Mouse (Mus musculus) testis, postnatal 10 days (tissue): ENCODE data around the gene Iqce.

ENCODE experiments used
- DNase-seq: peaks from one replicate; pipeline ENCODE4 v3.0.0; 2021; ENCODE audit warnings: low spot score

Gene Iqce

DNA sequence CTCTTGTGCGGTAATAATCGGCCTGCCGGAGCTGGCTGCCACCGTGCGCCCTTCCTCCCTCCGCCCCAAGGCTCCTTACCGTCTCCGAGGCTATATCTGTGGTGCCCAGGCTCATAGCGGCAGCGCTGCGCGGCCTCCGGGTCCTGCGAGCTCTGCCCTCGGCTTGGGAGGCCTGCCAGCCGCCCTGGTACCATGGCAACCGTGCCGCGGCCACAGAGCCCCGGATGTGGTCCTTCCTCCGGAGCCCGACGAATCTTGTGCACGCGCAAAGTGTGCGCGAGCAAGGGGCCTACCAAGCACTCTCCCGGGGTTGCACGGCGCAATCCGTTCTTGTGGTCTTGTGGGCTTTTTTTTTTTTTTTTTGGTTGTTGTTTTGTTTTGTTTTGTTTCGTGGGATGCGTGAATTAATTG is at the start of gene Iqce:
Gene Iqce (minus strand): TSS at position 276 of the 411 bp plus-strand sequence.
- peak; percentile 98 for DNase-seq

DNA sequence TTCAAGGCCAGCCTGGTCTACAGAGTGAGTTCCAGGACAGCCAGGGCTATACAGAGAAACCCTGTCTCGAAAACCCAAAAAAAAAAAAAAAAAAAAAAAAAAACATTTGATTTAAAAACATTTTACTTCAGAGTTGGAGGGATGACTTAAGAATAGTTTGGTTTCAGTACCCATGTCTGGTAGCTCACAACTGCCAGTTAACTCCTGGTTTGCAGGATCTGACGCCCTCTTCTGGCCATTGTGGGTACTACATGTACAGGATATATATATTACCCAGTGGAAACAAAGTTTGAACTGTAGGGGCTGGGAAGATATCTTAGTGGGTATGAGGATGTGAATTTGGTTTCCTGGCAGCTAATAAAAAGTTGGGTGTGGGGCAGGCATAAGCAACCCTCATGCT is 48.7 kb upstream of the Iqce start:
- peak; percentile 80 for DNase-seq

DNA sequence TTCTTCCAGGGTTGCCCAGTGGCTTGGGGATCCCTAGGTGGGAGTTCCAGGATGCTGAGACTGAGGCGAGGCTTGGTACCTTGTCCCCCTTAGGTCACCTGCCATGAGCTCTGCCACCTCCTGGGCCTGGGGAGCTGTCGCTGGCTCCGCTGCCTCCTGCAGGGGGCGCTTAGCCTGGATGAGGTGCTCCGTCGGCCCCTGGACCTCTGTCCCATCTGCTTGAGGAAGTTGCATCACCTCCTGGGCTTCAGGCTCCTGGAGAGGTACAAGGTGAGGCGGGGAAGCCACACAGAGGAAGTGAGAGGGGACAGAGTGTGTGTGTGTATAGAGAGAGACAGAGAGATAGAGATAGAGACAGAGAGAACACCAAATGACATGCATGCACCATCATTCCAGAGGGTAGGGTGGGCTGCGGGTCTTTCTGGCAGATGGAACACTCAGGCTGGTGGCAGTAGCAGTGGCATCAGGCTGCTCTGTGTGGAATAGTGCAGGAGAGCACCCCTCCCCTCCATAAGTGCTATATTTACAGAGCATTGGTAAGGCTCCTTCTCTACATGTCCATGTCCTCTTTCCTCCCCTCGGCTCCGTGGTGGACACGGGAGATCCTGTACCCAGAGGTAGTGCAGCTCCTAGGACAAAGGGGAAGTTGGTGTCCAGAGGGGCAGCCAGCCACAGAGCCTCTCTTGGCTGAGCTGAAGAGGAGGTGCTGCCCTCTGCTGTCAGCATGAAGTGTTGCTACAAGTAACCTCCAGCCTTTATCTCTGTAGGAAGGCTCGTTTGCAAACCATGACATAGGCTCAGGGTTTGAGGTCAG is 47.1 kb upstream of the Iqce start:
- peak; percentile 84 for DNase-seq

DNA sequence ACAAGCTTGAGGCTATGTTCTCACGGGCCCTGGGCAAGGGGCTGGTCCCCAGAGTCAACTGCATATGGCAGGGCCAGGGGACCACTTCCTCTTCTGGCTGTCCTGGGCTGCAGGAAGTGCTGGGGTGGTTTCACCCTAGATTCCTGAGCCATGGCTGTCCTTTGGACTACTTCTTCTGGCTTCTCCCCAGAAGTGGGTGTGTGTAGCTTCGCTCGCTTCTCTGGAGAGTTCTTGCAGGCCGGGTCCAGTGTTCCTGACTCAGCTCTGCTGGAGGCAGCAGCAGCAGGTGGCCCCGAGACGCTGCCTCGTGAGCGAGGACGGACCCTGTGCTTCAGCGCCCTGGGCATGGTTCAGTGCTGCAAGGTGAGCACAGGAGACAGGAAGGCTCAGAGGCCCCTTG is 46.2 kb upstream of the Iqce start:
- no peak for DNase-seq

DNA sequence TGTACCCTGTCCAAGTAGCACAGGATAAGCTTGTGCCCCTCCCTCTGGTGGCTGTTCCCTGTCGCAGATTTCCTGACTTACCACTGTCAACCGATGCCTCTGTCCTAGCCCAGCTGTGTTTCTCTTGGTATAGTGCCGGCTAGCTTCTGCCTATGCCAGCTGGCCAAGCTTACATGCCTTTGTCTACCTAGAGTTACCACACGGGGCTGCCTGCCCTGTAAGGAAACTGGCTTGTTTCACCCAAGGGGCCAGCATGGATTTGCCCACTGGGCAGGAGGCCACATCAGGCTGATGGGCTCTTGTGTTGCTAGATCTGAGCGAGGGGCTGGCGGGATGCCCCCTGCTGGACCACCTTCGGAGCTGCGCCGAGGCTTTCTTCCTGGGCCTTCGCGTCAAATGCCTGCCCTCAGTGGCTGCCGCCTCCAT is 41.5 kb upstream of the Iqce start:
- no peak for DNase-seq

DNA sequence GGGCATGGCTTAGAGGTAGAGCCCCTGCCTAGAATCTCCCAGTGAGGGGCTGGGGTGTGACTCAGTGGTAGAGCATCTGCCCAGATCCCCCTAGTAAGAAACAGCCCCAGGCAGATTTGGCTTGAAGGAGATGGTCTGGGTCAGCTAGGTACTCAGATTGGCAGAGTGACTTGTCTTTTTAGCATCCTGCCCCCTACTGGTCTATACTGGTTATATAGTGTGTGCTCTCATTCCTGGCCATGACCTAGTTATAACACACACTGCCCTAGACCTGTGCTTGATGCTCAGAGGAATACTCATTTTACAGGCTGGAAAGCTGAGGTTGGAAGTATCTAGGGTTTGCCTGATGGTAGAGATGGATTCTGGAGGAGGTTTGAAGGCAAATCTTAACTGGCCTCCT is 39.7 kb upstream of the Iqce start:
- DNase-seq = no peak

- no peak for DNase-seq
Observed at GRCm38 (mm10) chr5:140741040-140741439, 38.9 kb upstream of the Iqce start.

GRCm38 (mm10) chr5:140739813-140740212 is 37.6 kb upstream of the Iqce start:
- DNase-seq = no peak

DNA sequence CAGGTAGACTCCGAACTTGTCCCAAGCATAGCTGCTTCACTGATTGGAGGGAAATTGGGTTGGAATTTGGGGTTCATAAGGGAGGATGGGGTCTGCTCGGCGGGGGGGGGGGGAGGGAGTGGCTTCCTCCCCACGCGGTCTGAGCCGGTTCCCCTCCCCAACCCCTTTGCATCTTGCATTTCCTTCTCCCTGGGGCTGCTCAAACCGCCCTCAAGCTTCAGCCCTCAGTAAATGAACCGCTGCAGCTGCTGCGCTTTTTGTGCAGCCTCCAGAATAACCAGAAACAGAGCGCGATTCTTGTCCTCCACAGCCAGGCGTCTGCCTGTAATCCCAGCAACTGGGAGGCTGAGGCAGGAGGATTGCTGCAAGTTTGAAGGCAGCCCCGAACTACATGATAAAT is 34.0 kb upstream of the Iqce start:
- no peak for DNase-seq

DNA sequence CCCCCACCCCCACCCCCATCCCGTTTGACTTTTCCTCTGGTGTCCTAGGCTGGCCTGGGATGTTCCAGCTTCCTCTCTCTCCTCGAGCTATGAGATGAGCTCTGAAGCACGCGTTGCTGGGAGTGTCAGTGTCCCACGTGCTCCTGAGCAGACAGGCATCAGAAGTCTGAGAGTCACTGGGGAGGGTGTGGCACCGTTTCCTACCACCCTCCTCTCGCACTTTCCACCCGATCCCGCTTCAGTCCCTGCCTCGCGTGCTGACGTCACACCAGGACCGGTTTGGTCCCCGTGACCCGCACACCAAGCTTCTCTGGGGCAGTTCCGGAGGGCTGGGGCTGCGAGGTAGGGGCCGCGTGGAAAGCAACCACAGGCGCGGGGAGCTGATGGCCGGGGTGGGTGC is 33.1 kb upstream of the Iqce start:
- no peak for DNase-seq

GRCm38 (mm10) chr5:140733336-140733735 is 31.2 kb upstream of the Iqce start:
- no peak for DNase-seq

- DNase-seq = peak; percentile 69
Observed at GRCm38 (mm10) chr5:140732195-140732594, 30.0 kb upstream of the Iqce start.

- DNase-seq = no peak
Observed at GRCm38 (mm10) chr5:140731040-140731797, 29.0 kb upstream of the Iqce start.

DNA sequence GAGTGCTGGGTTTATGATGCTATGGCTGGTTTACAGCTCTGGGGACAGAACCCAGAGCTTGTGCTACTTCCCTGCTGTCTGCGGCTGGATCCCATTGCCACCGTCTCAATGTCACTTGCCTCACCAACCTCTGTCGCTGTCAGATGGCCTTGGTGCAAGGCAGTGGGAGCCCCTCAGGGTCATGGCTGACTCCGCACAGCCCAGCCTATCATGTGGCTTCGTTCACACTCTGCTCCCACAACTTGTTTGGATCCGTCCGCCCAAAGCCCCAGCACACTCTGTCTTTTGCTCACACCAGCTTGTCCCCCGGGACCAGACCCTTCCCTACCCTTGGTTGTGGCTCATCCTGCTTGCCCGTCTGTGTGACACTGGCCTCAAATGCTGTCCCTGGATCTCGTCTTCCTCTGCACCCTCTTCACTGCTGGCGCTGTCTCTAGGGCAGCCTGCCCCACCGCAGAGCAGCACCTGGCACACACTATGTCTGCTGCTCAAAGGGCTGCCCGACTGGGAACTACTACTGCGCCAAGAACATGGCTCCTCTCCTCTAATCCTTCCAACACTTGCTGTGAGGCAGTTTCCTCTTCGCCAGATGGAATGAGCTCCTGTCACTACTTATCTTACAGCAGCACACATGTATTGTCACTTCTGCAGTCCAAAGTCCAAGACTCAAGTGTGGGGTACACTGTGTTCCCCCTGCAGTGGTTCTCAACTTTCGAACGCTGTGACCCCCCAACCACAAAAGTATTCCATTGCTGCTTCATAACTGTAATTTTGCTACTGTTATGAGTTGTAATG is 25.0 kb upstream of the Iqce start:
- no peak for DNase-seq

DNA sequence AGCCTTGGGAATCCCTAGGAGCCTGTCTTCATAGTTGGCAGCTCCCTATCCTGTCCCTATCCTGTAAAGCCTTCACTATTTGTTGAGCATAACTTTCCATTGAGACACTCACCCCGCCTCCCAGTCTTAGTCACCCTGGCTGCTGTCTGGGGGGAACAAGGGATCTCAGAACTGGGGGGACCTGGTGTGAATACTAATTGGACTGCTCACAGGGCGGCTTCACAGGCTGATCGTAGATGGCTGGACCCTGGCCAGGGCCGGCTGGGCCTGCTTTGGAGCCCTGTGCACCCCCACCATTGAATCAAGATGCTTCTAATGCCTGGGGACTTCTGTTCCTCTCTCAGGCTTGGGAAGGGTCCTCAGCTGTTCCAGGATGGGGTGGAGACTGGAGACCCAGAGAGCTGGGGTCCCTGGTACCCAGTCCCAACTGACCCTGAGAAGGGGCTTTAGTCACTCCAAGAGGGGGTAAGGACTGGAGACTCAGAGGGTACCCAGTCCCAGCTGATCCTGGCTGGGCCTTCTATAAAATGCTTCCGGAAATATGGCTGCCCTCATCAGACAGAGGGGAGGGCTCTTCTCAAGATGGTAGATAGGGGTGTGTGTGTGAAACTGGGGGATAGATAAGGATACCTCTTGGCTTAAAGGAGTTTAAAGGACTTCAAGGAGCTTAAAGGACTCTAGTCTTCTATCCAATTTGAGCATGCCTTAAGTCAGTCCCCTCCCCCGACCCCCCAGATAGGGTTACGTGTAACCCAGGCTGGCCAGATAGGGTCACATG is 24.1 kb upstream of the Iqce start:
- DNase-seq = no peak

DNA sequence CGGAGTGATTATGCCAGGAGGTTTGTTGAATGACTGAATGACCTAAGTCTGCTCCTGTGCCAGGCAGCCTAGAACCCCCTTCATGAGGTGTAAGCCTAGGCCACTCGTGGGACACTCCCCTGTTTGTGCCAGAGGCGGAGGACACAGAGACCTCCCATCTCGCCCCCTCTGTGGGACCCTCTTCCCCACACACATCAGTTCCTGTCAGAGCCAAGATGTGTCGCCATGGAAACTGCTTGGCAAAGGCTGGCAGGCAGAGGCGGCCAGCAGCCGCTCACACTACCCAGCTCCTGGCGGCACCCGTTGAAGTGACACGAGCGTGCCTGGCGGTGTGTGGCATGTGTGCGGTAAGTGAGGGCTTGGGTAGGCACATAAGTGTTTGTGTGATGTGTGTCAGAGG is 21.6 kb upstream of the Iqce start, which contains the start of gene Amz1:
Gene Amz1 (plus strand): TSS at position 306 of the 400 bp plus-strand sequence.
- DNase-seq = no peak

- no peak for DNase-seq
Observed at GRCm38 (mm10) chr5:140722121-140722520, 19.9 kb upstream of the Iqce start.

DNA sequence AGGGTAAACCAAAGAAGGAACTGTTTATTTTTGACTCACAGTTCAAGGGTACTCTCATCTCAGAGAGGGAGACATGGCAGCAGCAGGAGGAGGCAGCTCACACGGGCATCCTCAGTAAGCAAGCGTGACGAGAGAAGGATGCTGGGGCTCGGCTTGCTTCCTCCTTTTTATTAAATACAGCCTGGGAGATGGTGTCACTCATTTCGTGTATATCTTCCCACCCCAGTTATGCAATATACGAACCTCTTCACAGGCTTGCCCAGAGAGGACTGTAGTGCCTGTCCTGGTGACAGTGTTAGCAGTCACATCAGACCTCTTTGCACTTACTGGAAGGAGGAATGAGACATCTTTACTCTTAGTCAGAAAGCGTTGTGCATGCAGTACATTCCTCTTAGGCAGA is 18.6 kb upstream of the Iqce start:
- DNase-seq = no peak

- DNase-seq = no peak
Observed at GRCm38 (mm10) chr5:140711040-140711439, 8.9 kb upstream of the Iqce start.

DNA sequence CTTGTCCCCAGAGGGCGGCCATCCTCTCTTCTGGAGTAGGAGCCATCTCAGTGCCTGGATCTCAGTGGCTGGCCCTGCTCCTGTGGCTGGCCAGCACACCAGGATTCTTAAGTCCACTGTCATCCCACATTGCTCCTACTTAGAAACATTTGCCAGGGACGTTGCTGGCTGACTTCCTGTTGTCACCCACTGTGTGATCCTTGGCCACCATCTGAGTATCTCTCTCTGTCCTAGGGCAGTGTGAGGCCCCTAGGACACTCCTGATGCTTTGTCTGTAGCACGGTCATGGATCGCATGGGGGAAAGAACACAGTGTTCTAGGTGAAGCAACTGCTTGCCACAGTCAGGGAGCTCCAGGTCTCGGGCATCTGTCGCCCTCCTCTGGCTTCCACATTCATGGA is 8.1 kb upstream of the Iqce start:
- no peak for DNase-seq

DNA sequence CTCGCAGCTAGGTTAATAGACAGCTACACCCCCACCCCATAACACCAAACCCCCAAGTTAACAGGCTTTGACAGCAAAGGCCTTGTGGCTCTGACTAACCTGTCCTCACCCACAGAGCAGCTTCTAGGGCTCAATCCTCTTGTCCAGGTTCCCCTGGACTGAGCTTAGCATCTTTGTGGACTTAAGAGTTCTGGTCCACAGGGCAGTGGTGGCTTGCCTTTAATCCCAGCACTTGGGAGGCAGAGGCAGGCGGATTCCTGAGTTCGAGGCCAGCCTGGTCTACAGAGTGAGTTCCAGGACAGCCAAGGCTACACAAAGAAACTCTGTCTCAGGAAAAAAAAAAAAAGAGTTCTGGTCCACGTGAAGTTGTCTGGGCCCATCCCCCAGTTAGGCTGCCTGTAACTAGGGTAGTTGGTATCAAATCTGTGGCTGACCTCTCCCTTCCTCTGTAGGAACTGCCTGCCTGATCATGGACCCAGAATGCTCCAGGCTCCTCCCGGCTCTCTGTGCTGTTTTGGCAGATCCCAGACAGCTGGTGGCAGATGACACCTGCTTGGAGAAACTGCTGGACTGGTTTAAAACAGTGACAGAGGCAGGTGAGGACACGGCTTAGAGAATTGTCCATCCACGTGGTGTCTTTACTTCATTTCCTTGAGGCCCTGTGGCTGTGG is 3.5 kb upstream of the Iqce start:
- no peak for DNase-seq
